Mouse (Mus musculus): ENCODE measurements around the gene Colgalt2.

DNA sequence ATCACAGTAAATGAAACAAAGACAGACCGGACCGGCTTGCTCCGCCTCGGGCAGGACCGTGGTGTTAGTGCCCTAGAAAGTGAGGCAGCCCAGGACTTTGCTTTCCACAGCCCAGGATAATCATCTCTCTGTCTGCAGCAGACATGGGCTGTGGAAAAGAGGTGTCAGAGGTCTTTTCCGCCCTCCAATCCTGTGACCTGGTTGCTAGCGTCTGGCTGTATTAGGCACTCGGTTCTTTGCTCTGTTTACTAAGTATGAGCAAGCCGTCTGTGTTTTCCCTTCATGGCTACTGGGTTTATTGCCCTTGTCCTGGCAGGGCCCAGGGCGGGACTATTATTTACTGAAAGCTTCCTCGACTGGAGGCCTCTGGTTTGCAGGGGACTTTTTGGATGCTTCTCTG is 98.0 kb downstream of the Colgalt2 start:
- TF ChIP-seq GATA1 (IDR thresholded peaks at IDR 0.05; ENCODE audit: borderline replicate concordance, low read length): no peak
- no peak for TF ChIP-seq FLI1 (IDR thresholded peaks at IDR 0.05; ENCODE audit: low read length)

All from megakaryocyte, embryonic 14.5 days (primary cell).